Mouse (Mus musculus) olfactory bulb, adult 2 months (tissue): ENCODE data around the gene Idua.

Experiments used
- CTCF ChIP-seq: fragments of 200-500 bp; IDR thresholded peaks from 2 replicates; pipeline ENCODE4 v1.5.1; 2012; ENCODE audit warnings: low read depth, mild to moderate bottlenecking, low read length, moderate library complexity; ENCODE audit not compliant: insufficient read depth
- POLR2A ChIP-seq: fragments of 200-500 bp; IDR thresholded peaks from 2 replicates; pipeline ENCODE4 v1.6.1; 2012; ENCODE audit warnings: mild to moderate bottlenecking, low read depth, low read length, moderate library complexity; ENCODE audit not compliant: insufficient read depth

GRCm38 (mm10) chr5:108708981-108709731 is 49.0 kb downstream of the Idua start:
- TF ChIP-seq POLR2A (no peak), CTCF (no peak)
